Mouse (Mus musculus): ENCODE results near the gene Depdc5.

DNA sequence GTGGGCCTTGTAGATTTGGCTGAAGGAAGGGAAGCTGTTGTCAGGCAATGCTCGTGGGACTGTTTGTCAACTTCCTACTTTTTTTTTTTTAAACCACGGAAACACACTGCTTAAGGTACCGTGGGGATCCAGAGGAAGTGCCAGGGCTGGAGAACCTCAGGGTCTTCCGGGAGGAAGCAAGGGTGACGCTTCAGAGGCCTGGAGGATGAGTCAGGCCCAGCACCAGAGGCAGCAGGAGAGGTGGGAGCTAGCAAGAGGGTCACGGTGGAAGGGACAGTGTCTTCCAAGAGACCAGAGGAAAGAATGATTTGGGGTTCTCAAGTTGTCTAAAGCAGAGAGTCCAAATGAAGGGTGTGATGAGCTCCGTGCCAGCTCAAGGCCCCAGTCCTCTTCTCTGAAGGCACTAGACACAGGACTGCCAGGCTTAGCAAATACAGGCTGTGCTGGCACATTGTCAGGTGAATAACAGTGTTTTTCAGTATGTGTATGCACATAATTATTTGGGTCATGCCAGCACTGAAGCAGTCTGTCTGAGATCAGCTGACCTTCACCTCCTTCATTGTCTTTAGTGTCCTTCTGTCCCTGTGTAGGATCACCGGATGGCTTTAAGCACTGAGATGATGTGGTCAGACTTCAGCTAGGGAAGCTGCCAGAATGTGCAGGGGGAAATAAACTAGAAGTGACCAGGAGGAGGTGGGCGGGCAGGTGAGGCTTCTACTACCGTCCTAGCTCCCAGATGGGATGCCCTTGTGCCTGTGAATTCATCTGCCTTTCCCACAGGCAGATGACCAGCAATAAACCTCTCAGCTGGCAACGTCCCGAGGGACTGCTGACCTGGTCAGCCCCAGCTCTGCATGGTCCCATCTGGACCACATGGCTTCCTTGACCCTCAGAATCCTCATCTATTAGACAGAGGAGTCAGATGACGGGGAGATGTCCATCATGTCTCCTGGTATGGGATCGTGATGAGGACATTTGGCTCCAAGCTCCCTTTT, 146.6 kb downstream of the Depdc5 start:
- TF ChIP-seq ZC3H11A (IDR thresholded peaks at IDR 0.05; ENCODE audit: borderline replicate concordance, low read depth, low read length) (no peak), CHD2 (IDR thresholded peaks at IDR 0.05; ENCODE audit: low read depth, low read length) (no peak)

Data from ES-E14 (cell line).